Mouse (Mus musculus): ENCODE data around the gene Slc22a23. TPM values are rescaled to one million over a fixed set of nuclear protein-coding genes. Genes with fewer than 3 reads are reported as not detected.

The Slc22a23 gene
- polyA plus RNA-seq, 1 experiment from 2014 or later = 3.8 TPM

GRCm38 (mm10) chr13:34134276-34134675 is 210.7 kb downstream of the Slc22a23 start:
- Histone ChIP-seq H3K4me2 (ENCODE audit: low read depth, low read length) (no peak overlapping the region), H3K27me3 (ENCODE audit: control insufficient read depth, insufficient read depth, low read depth, low read length) (peaks cover 20% of the 10 kb centered on the region), H3K9ac (ENCODE audit: low read length) (no peak overlapping the region), H3K4me3 (ENCODE audit: low read length) (no peak overlapping the region), H3K4me1 (replicated peaks; ENCODE audit: control insufficient read depth, insufficient read depth, low read length) (peaks cover 24% of the 10 kb centered on the region), H3K9me3 (ENCODE audit: control insufficient read depth, low read length) (no peaks in the 10 kb centered on the region), H3K36me3 (ENCODE audit: control insufficient read depth, insufficient read depth, low read length) (no peaks in the 10 kb centered on the region), H3K27ac (ENCODE audit: low read length) (no peak overlapping the region)
- no peak for ATAC-seq (ENCODE audit: low read depth)
- 68% methylated on average over 7 of the region's 7 CpGs for WGBS

GRCm38 (mm10) chr13:34133326-34134071 is 211.5 kb downstream of the Slc22a23 start:
- Histone ChIP-seq H3K36me3 (ENCODE audit: control insufficient read depth, insufficient read depth, low read length) (no peaks in the 10 kb centered on the region), H3K4me1 (replicated peaks; ENCODE audit: control insufficient read depth, insufficient read depth, low read length) (peaks cover 27% of the 10 kb centered on the region), H3K4me2 (ENCODE audit: low read depth, low read length) (peak overlapping the region; percentile 47), H3K27me3 (ENCODE audit: control insufficient read depth, insufficient read depth, low read depth, low read length) (peaks cover 20% of the 10 kb centered on the region), H3K9ac (ENCODE audit: low read length) (peak overlapping the region; percentile 24; the same call in 1 of the 2 replicates), H3K4me3 (ENCODE audit: low read length) (peak overlapping the region; percentile 29), H3K9me3 (ENCODE audit: control insufficient read depth, low read length) (no peaks in the 10 kb centered on the region), H3K27ac (ENCODE audit: low read length) (no peak overlapping the region)
- no peak for ATAC-seq (ENCODE audit: low read depth)
- WGBS = 13% methylated on average over 15 of the region's 15 CpGs

GRCm38 (mm10) chr13:34132875-34133274 is 212.1 kb downstream of the Slc22a23 start:
- Histone ChIP-seq H3K9me3 (ENCODE audit: control insufficient read depth, low read length) (no peaks in the 10 kb centered on the region), H3K9ac (ENCODE audit: low read length) (no peak overlapping the region), H3K27me3 (ENCODE audit: control insufficient read depth, insufficient read depth, low read depth, low read length) (peaks cover 20% of the 10 kb centered on the region), H3K36me3 (ENCODE audit: control insufficient read depth, insufficient read depth, low read length) (no peaks in the 10 kb centered on the region), H3K4me1 (replicated peaks; ENCODE audit: control insufficient read depth, insufficient read depth, low read length) (peaks cover 27% of the 10 kb centered on the region), H3K4me2 (ENCODE audit: low read depth, low read length) (no peak overlapping the region), H3K27ac (ENCODE audit: low read length) (no peak overlapping the region), H3K4me3 (ENCODE audit: low read length) (no peak overlapping the region)
- 33% methylated on average over 6 of the region's 6 CpGs for WGBS
- ATAC-seq (ENCODE audit: low read depth) = no peak

GRCm38 (mm10) chr13:34132299-34132698 is 212.7 kb downstream of the Slc22a23 start:
- peak overlapping the region; percentile 7; the same call in 1 of the 2 replicates for H3K4me3 ChIP-seq (ENCODE audit: low read length)
- peaks cover 27% of the 10 kb centered on the region for H3K4me1 ChIP-seq (replicated peaks; ENCODE audit: control insufficient read depth, insufficient read depth, low read length)
- H3K27me3 ChIP-seq (ENCODE audit: control insufficient read depth, insufficient read depth, low read depth, low read length) = peaks cover 20% of the 10 kb centered on the region
- H3K9me3 ChIP-seq (ENCODE audit: control insufficient read depth, low read length) = no peaks in the 10 kb centered on the region
- H3K9ac ChIP-seq (ENCODE audit: low read length) = no peak overlapping the region
- H3K36me3 ChIP-seq (ENCODE audit: control insufficient read depth, insufficient read depth, low read length) = no peaks in the 10 kb centered on the region
- H3K27ac ChIP-seq (ENCODE audit: low read length) = no peak overlapping the region
- H3K4me2 ChIP-seq (ENCODE audit: low read depth, low read length) = peak overlapping the region; percentile 92
- no peak for ATAC-seq (ENCODE audit: low read depth)
- 6% methylated on average over 15 of the region's 15 CpGs for WGBS

- 6% methylated on average over 10 of the region's 10 CpGs for WGBS
- ATAC-seq (ENCODE audit: low read depth) = no peak
Observed at GRCm38 (mm10) chr13:34131708-34132060, 213.3 kb downstream of the Slc22a23 start.

GRCm38 (mm10) chr13:34131011-34131707 is 213.8 kb downstream of the Slc22a23 start:
- Histone ChIP-seq H3K4me1 (replicated peaks; ENCODE audit: control insufficient read depth, insufficient read depth, low read length) (peaks cover 27% of the 10 kb centered on the region), H3K36me3 (ENCODE audit: control insufficient read depth, insufficient read depth, low read length) (no peaks in the 10 kb centered on the region), H3K27ac (ENCODE audit: low read length) (peak overlapping the region; percentile 12; the same call in 1 of the 2 replicates), H3K27me3 (ENCODE audit: control insufficient read depth, insufficient read depth, low read depth, low read length) (peaks cover 20% of the 10 kb centered on the region), H3K9me3 (ENCODE audit: control insufficient read depth, low read length) (no peaks in the 10 kb centered on the region), H3K4me3 (ENCODE audit: low read length) (peak overlapping the region; percentile 71), H3K4me2 (ENCODE audit: low read depth, low read length) (peak overlapping the region; percentile 92), H3K9ac (ENCODE audit: low read length) (peak overlapping the region; percentile 42)
- ATAC-seq (ENCODE audit: low read depth) = peak; percentile 58
- under 1% methylated on average over 24 of the region's 24 CpGs for WGBS

More at GRCm38 (mm10) chr13:34131708-34132060, 213.3 kb downstream of the Slc22a23 start:
- H3K9ac ChIP-seq (ENCODE audit: low read length) = peak overlapping the region; percentile 42
- no peaks in the 10 kb centered on the region for H3K36me3 ChIP-seq (ENCODE audit: control insufficient read depth, insufficient read depth, low read length)
- H3K4me2 ChIP-seq (ENCODE audit: low read depth, low read length) = peak overlapping the region; percentile 92
- H3K27ac ChIP-seq (ENCODE audit: low read length) = peak overlapping the region; percentile 12; the same call in 1 of the 2 replicates
- peaks cover 20% of the 10 kb centered on the region for H3K27me3 ChIP-seq (ENCODE audit: control insufficient read depth, insufficient read depth, low read depth, low read length)
- peak overlapping the region; percentile 71 for H3K4me3 ChIP-seq (ENCODE audit: low read length)
- H3K9me3 ChIP-seq (ENCODE audit: control insufficient read depth, low read length) = no peaks in the 10 kb centered on the region
- H3K4me1 ChIP-seq (replicated peaks; ENCODE audit: control insufficient read depth, insufficient read depth, low read length) = peaks cover 27% of the 10 kb centered on the region

- ATAC-seq (ENCODE audit: low read depth) = peak; percentile 94
- no peaks in the 10 kb centered on the region for H3K36me3 ChIP-seq (ENCODE audit: control insufficient read depth, insufficient read depth, low read length)
- H3K27ac ChIP-seq (ENCODE audit: low read length) = peak within 1 kb of the TSS; percentile 49; the same call in 1 of the 2 replicates
- peak within 1 kb of the TSS; percentile 71 for H3K9ac ChIP-seq (ENCODE audit: low read length)
- peak within 1 kb of the TSS; percentile 71 for H3K4me3 ChIP-seq (ENCODE audit: low read length)
- no peaks in the 10 kb centered on the region for H3K9me3 ChIP-seq (ENCODE audit: control insufficient read depth, low read length)
- H3K4me1 ChIP-seq (replicated peaks; ENCODE audit: control insufficient read depth, insufficient read depth, low read length) = peaks cover 30% of the 10 kb centered on the region
- H3K4me2 ChIP-seq (ENCODE audit: low read depth, low read length) = peak within 1 kb of the TSS; percentile 92
- peaks cover 20% of the 10 kb centered on the region for H3K27me3 ChIP-seq (ENCODE audit: control insufficient read depth, insufficient read depth, low read depth, low read length)
- under 1% methylated on average over 26 of the region's 26 CpGs for WGBS
Observed at GRCm38 (mm10) chr13:34130226-34130731, 214.7 kb downstream of the Slc22a23 start, which contains the start of gene Tubb2b. TSS of gene Tubb2b (minus strand) at chr13:34130466.

- Histone ChIP-seq H3K4me2 (ENCODE audit: low read depth, low read length) (peak overlapping the region; percentile 92), H3K9me3 (ENCODE audit: control insufficient read depth, low read length) (no peaks in the 10 kb centered on the region), H3K4me3 (ENCODE audit: low read length) (peak overlapping the region; percentile 71), H3K9ac (ENCODE audit: low read length) (peak overlapping the region; percentile 71), H3K36me3 (ENCODE audit: control insufficient read depth, insufficient read depth, low read length) (no peaks in the 10 kb centered on the region), H3K27ac (ENCODE audit: low read length) (peak overlapping the region; percentile 49; the same call in 1 of the 2 replicates), H3K4me1 (replicated peaks; ENCODE audit: control insufficient read depth, insufficient read depth, low read length) (peaks cover 30% of the 10 kb centered on the region), H3K27me3 (ENCODE audit: control insufficient read depth, insufficient read depth, low read depth, low read length) (peaks cover 20% of the 10 kb centered on the region)
- WGBS = under 1% methylated on average over 31 of the region's 31 CpGs
- peak; percentile 21; the same call in 1 of the 2 replicates for ATAC-seq (ENCODE audit: low read depth)
Observed at GRCm38 (mm10) chr13:34129485-34130225, 215.3 kb downstream of the Slc22a23 start.

Measured in lung, embryonic 16.5 days (tissue).